Mouse (Mus musculus) MEL (cell line): ENCODE data around the gene Zfp664. TPM values are rescaled to one million over a fixed set of nuclear protein-coding genes. Genes with fewer than 3 reads are reported as not detected.

ENCODE experiments used
- DNase-seq: peaks from one replicate; pipeline ENCODE4 v3.0.0; 2011; ENCODE audit warnings: low read depth, low spot score
- H3K27ac ChIP-seq: 2 replicates; pipeline ENCODE4 v1.5.1; 2012; ENCODE audit warnings: low read depth, mild to moderate bottlenecking, control low read depth, low read length, moderate library complexity; ENCODE audit not compliant: control insufficient read depth
- H3K27me3 ChIP-seq, 2 experiments: fragments of 150-350 bp in 1 of 2; sonication (generic) in 1 of 2; 2 replicates each; pipeline ENCODE4 v1.6.1; 2012; ENCODE audit warnings: low read length in 2 of 2, mild to moderate bottlenecking in 2 of 2, improper control_type of control experiment in 1 of 2, moderate library complexity in 1 of 2; ENCODE audit not compliant: insufficient read depth in 2 of 2, control insufficient read depth in 1 of 2
- H3K36me3 ChIP-seq, 2 experiments: 2 replicates each; pipeline ENCODE4 v1.6.1; 2012 to 2014; ENCODE audit warnings: low read length in 2 of 2, improper control_type of control experiment in 1 of 2, inconsistent platforms in 1 of 2, mild to moderate bottlenecking in 1 of 2; ENCODE audit not compliant: insufficient read depth in 2 of 2, control insufficient read depth in 1 of 2
- H3K4me1 ChIP-seq, 2 experiments: fragments of 150-350 bp in 1 of 2; sonication (generic) in 1 of 2; 2 replicates each; pipeline ENCODE4 v1.6.1; 2012; ENCODE audit warnings: low read length in 2 of 2, improper control_type of control experiment in 1 of 2, mild to moderate bottlenecking in 1 of 2; ENCODE audit not compliant: insufficient read depth in 2 of 2, control insufficient read depth in 1 of 2
- H3K4me3 ChIP-seq, 2 experiments: fragments of 150-350 bp in 1 of 2; sonication (generic) in 1 of 2; 2 replicates each; pipeline ENCODE4 v1.5.1; 2012; ENCODE audit warnings: low read depth in 2 of 2, low read length in 2 of 2, mild to moderate bottlenecking in 2 of 2, moderate library complexity in 2 of 2, control low read depth in 1 of 2, improper control_type of control experiment in 1 of 2; ENCODE audit not compliant: control insufficient read depth in 1 of 2, insufficient read depth in 1 of 2
- H3K79me2 ChIP-seq: 2 replicates; pipeline ENCODE4 v1.6.1; 2012; ENCODE audit warnings: mild to moderate bottlenecking, low read length, moderate library complexity; ENCODE audit not compliant: control insufficient read depth, poor library complexity, insufficient read depth
- H3K9ac ChIP-seq: 2 replicates; pipeline ENCODE4 v1.6.1; 2012; ENCODE audit warnings: low read depth, mild to moderate bottlenecking, control low read depth, low read length, moderate library complexity; ENCODE audit not compliant: control insufficient read depth, poor library complexity, severe bottlenecking
- H3K9me3 ChIP-seq: fragments of 150-350 bp; sonication (generic); replicated peaks from 2 replicates; pipeline ENCODE4 v1.6.1; 2012; ENCODE audit warnings: mild to moderate bottlenecking, low read length, improper control_type of control experiment, moderate library complexity; ENCODE audit not compliant: insufficient read depth
- CHD1 ChIP-seq: IDR thresholded peaks from 2 replicates; pipeline ENCODE4 v1.6.1; 2012; ENCODE audit warnings: low read depth, mild to moderate bottlenecking, inconsistent platforms, low read length, improper control_type of control experiment
- CTCF ChIP-seq, 3 experiments: IDR thresholded peaks in 2 of 3; conservative IDR thresholded peaks in 1 of 3; 2 replicates each; pipeline ENCODE4 v1.5.1; 2011 to 2012; ENCODE audit warnings: low read length in 3 of 3, low read depth in 2 of 3, mild to moderate bottlenecking in 2 of 3, improper control_type of control experiment in 1 of 3, inconsistent platforms in 1 of 3, mixed read lengths in 1 of 3, moderate library complexity in 1 of 3; ENCODE audit not compliant: control insufficient read depth in 1 of 3, insufficient read depth in 1 of 3, poor library complexity in 1 of 3, severe bottlenecking in 1 of 3
- E2F4 ChIP-seq: IDR thresholded peaks from 2 replicates; pipeline ENCODE4 v1.6.1; 2011; ENCODE audit warnings: low read depth, low read length, improper control_type of control experiment, borderline replicate concordance
- EP300 ChIP-seq, 2 experiments: IDR thresholded peaks; 2 replicates each; pipeline ENCODE4 v1.6.1; 2011; ENCODE audit warnings: improper control_type of control experiment in 2 of 2, low read length in 2 of 2, low read depth in 1 of 2, mild to moderate bottlenecking in 1 of 2
- ETS1 ChIP-seq: IDR thresholded peaks from 2 replicates; pipeline ENCODE4 v1.6.1; 2012; ENCODE audit warnings: low read depth, mild to moderate bottlenecking, inconsistent platforms, low read length, improper control_type of control experiment, moderate library complexity
- GATA1 ChIP-seq: IDR thresholded peaks from 2 replicates; pipeline ENCODE4 v1.6.1; 2011; ENCODE audit warnings: low read depth, low read length, improper control_type of control experiment
- HCFC1 ChIP-seq: IDR thresholded peaks from 2 replicates; pipeline ENCODE4 v1.6.1; 2012; ENCODE audit warnings: low read depth, mild to moderate bottlenecking, inconsistent platforms, low read length, improper control_type of control experiment, moderate library complexity
- JUND ChIP-seq: IDR thresholded peaks from 2 replicates; pipeline ENCODE4 v1.6.1; 2011; ENCODE audit warnings: low read depth, mild to moderate bottlenecking, improper control_type of control experiment, low read length
- KAT2A ChIP-seq: conservative IDR thresholded peaks from 2 replicates; pipeline ENCODE4 v1.6.1; 2012; ENCODE audit warnings: low read depth, low read length, improper control_type of control experiment, inconsistent platforms
- MAX ChIP-seq: IDR thresholded peaks from 2 replicates; pipeline ENCODE4 v1.6.1; 2011; ENCODE audit warnings: low read length, improper control_type of control experiment
- MXI1 ChIP-seq: IDR thresholded peaks from 2 replicates; pipeline ENCODE4 v1.6.1; 2011; ENCODE audit warnings: mild to moderate bottlenecking, low read depth, low read length, improper control_type of control experiment
- MYB ChIP-seq: IDR thresholded peaks from 2 replicates; pipeline ENCODE4 v1.6.1; 2011; ENCODE audit warnings: mild to moderate bottlenecking, low read depth, low read length, improper control_type of control experiment
- MYC ChIP-seq: IDR thresholded peaks from 2 replicates; pipeline ENCODE4 v1.6.1; 2011; ENCODE audit warnings: low read depth, mild to moderate bottlenecking, low read length, improper control_type of control experiment, moderate library complexity
- POLR2AphosphoS5 ChIP-seq: IDR thresholded peaks from 2 replicates; pipeline ENCODE4 v1.6.1; 2012; ENCODE audit warnings: low read depth, borderline replicate concordance, mild to moderate bottlenecking, inconsistent platforms, low read length, moderate library complexity, mixed read lengths
- SIN3A ChIP-seq: IDR thresholded peaks from 2 replicates; pipeline ENCODE4 v1.6.1; 2012; ENCODE audit warnings: low read length, improper control_type of control experiment, inconsistent platforms
- SMC3 ChIP-seq: IDR thresholded peaks from 2 replicates; pipeline ENCODE4 v1.6.1; 2011; ENCODE audit warnings: low read depth, low read length, improper control_type of control experiment
- TAL1 ChIP-seq: IDR thresholded peaks from 2 replicates; pipeline ENCODE4 v1.6.1; 2012; ENCODE audit warnings: mild to moderate bottlenecking, inconsistent platforms, low read length, moderate library complexity, mixed read lengths
- TBP ChIP-seq: IDR thresholded peaks from 2 replicates; pipeline ENCODE4 v1.8.0; 2011; ENCODE audit warnings: low read depth, low read length, improper control_type of control experiment
- UBTF ChIP-seq: IDR thresholded peaks from 2 replicates; pipeline ENCODE4 v1.6.1; 2012; ENCODE audit warnings: low read depth, mild to moderate bottlenecking, inconsistent platforms, low read length, improper control_type of control experiment, moderate library complexity, borderline replicate concordance; ENCODE audit not compliant: insufficient read depth
- USF2 ChIP-seq, 2 experiments: IDR thresholded peaks; 2 replicates each; pipeline ENCODE4 v1.6.1; 2011 to 2012; ENCODE audit warnings: improper control_type of control experiment in 2 of 2, low read length in 2 of 2, borderline replicate concordance in 1 of 2, inconsistent platforms in 1 of 2, low read depth in 1 of 2, mild to moderate bottlenecking in 1 of 2; ENCODE audit not compliant: insufficient read depth in 1 of 2
- ZC3H11A ChIP-seq: IDR thresholded peaks from 2 replicates; pipeline ENCODE4 v1.6.1; 2012; ENCODE audit warnings: low read depth, mild to moderate bottlenecking, inconsistent platforms, low read length, improper control_type of control experiment
- ZMIZ1 ChIP-seq: IDR thresholded peaks from 2 replicates; pipeline ENCODE4 v1.6.1; 2012; ENCODE audit warnings: low read depth, mild to moderate bottlenecking, inconsistent platforms, low read length, improper control_type of control experiment, moderate library complexity
- polyA plus RNA-seq, 2 experiments: library from polyadenylated mRNA; stranded (reverse) in 1 of 2; unstranded in 1 of 2; fragments of >175 nt in 1 of 2; fragments of >200 nt in 1 of 2; gene quantifications; 2 replicates each; pipeline versions ENCODE4 v1.2.1 to v1.2.4; 2012; ENCODE audit warnings: low replicate concordance in 2 of 2, low read depth in 1 of 2; ENCODE audit not compliant: insufficient read length in 2 of 2, insufficient read depth in 1 of 2, missing spikeins in 1 of 2
- total RNA-seq: library from RNA; depleted of rRNA; stranded (reverse); fragments of 300-350 nt; gene quantifications from 2 replicates; pipeline ENCODE4 v1.2.3, GENCODE M21; 2012

The Zfp664 gene
- total and polyA plus RNA-seq, 3 experiments: 18.6 to 205 (median 37.7) TPM

DNA sequence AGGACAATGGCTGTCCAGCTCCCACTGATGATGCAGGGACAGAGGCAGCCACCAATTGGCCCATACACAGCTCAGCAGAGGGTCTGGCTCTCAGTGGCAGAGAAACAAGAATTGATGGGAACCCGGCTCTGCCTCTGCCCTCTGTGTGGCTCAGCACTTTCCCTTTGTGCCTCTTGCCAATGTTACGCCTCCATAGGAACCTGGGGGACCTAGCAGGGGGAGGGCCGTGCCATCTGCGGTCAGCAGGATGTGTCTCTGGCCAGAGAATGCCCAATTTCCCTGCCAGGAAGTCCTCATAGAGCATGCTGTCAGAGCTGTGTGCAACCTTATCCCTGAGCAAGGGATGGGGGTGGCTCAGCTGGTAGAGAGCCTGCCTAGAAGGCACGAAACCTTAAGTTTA, 47.7 kb upstream of the Zfp664 start:
- H3K9me3 ChIP-seq: no peaks in the 10 kb centered on the region
- no peaks in the 10 kb centered on the region for H3K79me2 ChIP-seq
- no peaks in the 10 kb centered on the region for H3K27me3 ChIP-seq
- DNase-seq: no peak
- H3K36me3 ChIP-seq: no peaks in the 10 kb centered on the region
- no peaks in the 10 kb centered on the region for H3K4me1 ChIP-seq
- no peak for TF ChIP-seq E2F4
- no peak for TF ChIP-seq EP300 (IDR thresholded peaks at IDR 0.05; ENCODE audit: low read depth in 1 of 2, low read length in 2 of 2)
- TF ChIP-seq ZMIZ1: no peak
- TF ChIP-seq MXI1: no peak
- no peak for TF ChIP-seq MYC
- TF ChIP-seq GATA1: no peak
- TF ChIP-seq UBTF: no peak
- TF ChIP-seq SMC3: no peak
- TF ChIP-seq TAL1: no peak
- no peak for TF ChIP-seq POLR2AphosphoS5
- TF ChIP-seq USF2 (IDR thresholded peaks at IDR 0.05; ENCODE audit: borderline replicate concordance in 1 of 2, insufficient read depth in 1 of 2, low read depth in 1 of 2, low read length in 2 of 2): no peak
- no peak overlapping the region for H3K4me3 ChIP-seq
- no peak overlapping the region for H3K9ac ChIP-seq
- H3K27ac ChIP-seq: no peak overlapping the region

DNA sequence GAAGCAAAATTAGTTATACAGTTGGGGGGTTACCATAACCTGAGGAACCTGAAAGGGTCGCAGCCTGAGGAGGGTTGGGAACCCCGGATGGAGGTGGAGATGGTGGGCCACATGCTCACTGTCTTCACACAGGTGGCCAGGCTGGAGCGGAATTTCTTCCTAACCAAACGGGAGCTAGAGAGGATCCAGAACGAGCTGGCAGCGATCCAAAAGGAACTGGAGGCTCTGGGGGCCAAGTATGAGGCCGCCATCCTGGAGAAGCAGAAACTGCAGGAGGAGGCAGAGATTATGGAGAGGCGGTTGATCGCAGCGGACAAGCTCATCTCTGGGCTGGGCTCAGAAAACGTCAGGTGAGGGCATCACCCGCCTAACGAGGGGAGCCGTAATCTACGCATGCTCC, 45.4 kb upstream of the Zfp664 start:
- no peak for DNase-seq
- Histone ChIP-seq H3K36me3 (no peaks in the 10 kb centered on the region), H3K27me3 (no peaks in the 10 kb centered on the region), H3K4me1 (no peaks in the 10 kb centered on the region), H3K4me3 (no peak overlapping the region), H3K79me2 (no peaks in the 10 kb centered on the region), H3K27ac (no peak overlapping the region), H3K9ac (no peak overlapping the region), H3K9me3 (no peaks in the 10 kb centered on the region)
- TF ChIP-seq ETS1: no peak

DNA sequence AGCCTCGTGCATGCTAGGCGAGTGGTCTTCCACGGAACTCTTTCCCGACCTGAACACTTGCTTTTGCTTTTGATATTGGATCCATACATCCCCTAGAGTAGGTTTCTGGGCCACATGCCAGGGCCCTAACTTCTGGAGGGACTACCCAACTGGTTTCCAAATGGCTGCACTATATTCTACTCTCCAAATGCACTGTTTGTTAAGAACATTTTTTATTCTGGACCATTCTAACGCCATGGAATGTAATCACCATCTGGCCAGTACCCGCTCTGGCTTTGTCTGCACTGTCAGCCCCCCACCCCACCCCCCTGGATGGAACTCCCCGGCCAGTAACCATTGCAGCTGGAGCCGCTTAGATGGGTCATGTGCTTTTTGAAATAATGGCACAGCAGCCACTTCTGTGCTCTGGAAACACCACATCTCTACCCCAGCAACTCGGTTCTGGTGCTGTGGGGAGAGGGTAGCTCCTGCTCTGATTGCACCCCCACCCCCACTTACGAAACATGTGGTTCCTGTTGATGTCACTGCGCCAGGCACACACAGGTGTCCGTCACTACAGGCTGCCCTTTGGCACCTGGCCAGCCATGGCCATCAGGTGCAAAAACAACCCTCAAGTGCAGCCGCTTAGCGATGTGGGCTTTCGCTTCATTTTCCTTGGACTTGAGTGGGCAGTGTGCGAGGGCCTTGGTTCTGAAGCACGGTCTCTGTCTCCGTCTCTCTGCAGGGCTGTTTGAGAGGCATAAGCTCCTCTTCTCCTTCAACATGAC, 40.2 kb upstream of the Zfp664 start:
- H3K9me3 ChIP-seq: no peaks in the 10 kb centered on the region
- H3K4me1 ChIP-seq: no peaks in the 10 kb centered on the region
- no peak overlapping the region for H3K9ac ChIP-seq
- H3K27ac ChIP-seq: no peak overlapping the region
- no peaks in the 10 kb centered on the region for H3K36me3 ChIP-seq
- TF ChIP-seq MYB: no peak
- no peak for TF ChIP-seq CTCF (IDR thresholded peaks at IDR 0.05 in 2 of 3, conservative IDR thresholded peaks at IDR 0.05 in 1 of 3; ENCODE audit: control insufficient read depth in 1 of 3, insufficient read depth in 1 of 3, low read depth in 2 of 3, low read length in 3 of 3, poor library complexity in 1 of 3, severe bottlenecking in 1 of 3)
- no peak for TF ChIP-seq ZC3H11A
- no peak for TF ChIP-seq SIN3A
- TF ChIP-seq MXI1: no peak
- no peak for TF ChIP-seq CHD1
- no peak for TF ChIP-seq TBP
- TF ChIP-seq E2F4: no peak
- TF ChIP-seq KAT2A: no peak
- TF ChIP-seq SMC3: no peak
- TF ChIP-seq EP300 (IDR thresholded peaks at IDR 0.05; ENCODE audit: low read depth in 1 of 2, low read length in 2 of 2): no peak
- TF ChIP-seq JUND: no peak
- TF ChIP-seq MAX: no peak
- no peak for TF ChIP-seq HCFC1
- H3K79me2 ChIP-seq: no peaks in the 10 kb centered on the region
- no peaks in the 10 kb centered on the region for H3K27me3 ChIP-seq
- DNase-seq: no peak
- no peak overlapping the region for H3K4me3 ChIP-seq
